Mouse (Mus musculus): ENCODE measurements around the gene Prelid3b. TPM values are rescaled to one million over a fixed set of nuclear protein-coding genes. Genes with fewer than 3 reads are reported as not detected.

Prelid3b gene
- 10 to 100 TPM; 69.8 to 85.8 TPM for polyA plus RNA-seq (2017; shearing (Covaris generic))

- ATAC-seq = peak; percentile 93
Observed at GRCm38 (mm10) chr2:174472818-174473549, at the start of gene Prelid3b. Prelid3b (minus strand) TSS chr2:174473081.

GRCm38 (mm10) chr2:174522134-174522533, 49.3 kb upstream of the Prelid3b start:
- no peak for ATAC-seq

GRCm38 (mm10) chr2:174517141-174518079, 44.5 kb upstream of the Prelid3b start:
- peak; percentile 77 for ATAC-seq

GRCm38 (mm10) chr2:174514887-174515286, 42.0 kb upstream of the Prelid3b start:
- ATAC-seq = peak; percentile 56

GRCm38 (mm10) chr2:174513827-174514226, 40.9 kb upstream of the Prelid3b start:
- ATAC-seq = no peak

- no peak for ATAC-seq
Observed at GRCm38 (mm10) chr2:174509825-174510224, 36.9 kb upstream of the Prelid3b start.

- no peak for ATAC-seq
Observed at GRCm38 (mm10) chr2:174507998-174508397, 35.1 kb upstream of the Prelid3b start.

GRCm38 (mm10) chr2:174502831-174503460, 30.1 kb upstream of the Prelid3b start:
- ATAC-seq = no peak

GRCm38 (mm10) chr2:174502321-174502720, 29.4 kb upstream of the Prelid3b start:
- no peak for ATAC-seq

GRCm38 (mm10) chr2:174501517-174501916, 28.6 kb upstream of the Prelid3b start:
- ATAC-seq = no peak

GRCm38 (mm10) chr2:174500814-174501503, 28.1 kb upstream of the Prelid3b start:
- no peak for ATAC-seq

GRCm38 (mm10) chr2:174492858-174493257, 20.0 kb upstream of the Prelid3b start:
- ATAC-seq = peak; percentile 87

- no peak for ATAC-seq
Observed at GRCm38 (mm10) chr2:174487005-174487404, 14.1 kb upstream of the Prelid3b start.

GRCm38 (mm10) chr2:174478746-174479145, 5.9 kb upstream of the Prelid3b start:
- no peak for ATAC-seq

- ATAC-seq = no peak
Observed at GRCm38 (mm10) chr2:174477543-174478319, 4.8 kb upstream of the Prelid3b start.

- no peak for ATAC-seq
Observed at GRCm38 (mm10) chr2:174473550-174473927, 658 bp upstream of the Prelid3b start.

GRCm38 (mm10) chr2:174472407-174472806, 474 bp downstream of the Prelid3b start:
- peak; percentile 20 for ATAC-seq

- no peak for ATAC-seq
Observed at GRCm38 (mm10) chr2:174470786-174471405, 2.0 kb downstream of the Prelid3b start.

- ATAC-seq = no peak
Observed at GRCm38 (mm10) chr2:174470333-174470732, 2.5 kb downstream of the Prelid3b start.

- ATAC-seq = peak; percentile 91
Observed at GRCm38 (mm10) chr2:174463789-174464523, 8.9 kb downstream of the Prelid3b start, which contains the start of gene Atp5e. Atp5e (minus strand) TSS chr2:174464105.
